Mouse (Mus musculus): ENCODE data around the gene C1qtnf1. TPM values are rescaled to one million over a fixed set of nuclear protein-coding genes. Genes with fewer than 3 reads are reported as not detected.

C1qtnf1 gene
- polyA plus RNA-seq, 1 experiment from 2014 or later, result 5.1 TPM

DNA sequence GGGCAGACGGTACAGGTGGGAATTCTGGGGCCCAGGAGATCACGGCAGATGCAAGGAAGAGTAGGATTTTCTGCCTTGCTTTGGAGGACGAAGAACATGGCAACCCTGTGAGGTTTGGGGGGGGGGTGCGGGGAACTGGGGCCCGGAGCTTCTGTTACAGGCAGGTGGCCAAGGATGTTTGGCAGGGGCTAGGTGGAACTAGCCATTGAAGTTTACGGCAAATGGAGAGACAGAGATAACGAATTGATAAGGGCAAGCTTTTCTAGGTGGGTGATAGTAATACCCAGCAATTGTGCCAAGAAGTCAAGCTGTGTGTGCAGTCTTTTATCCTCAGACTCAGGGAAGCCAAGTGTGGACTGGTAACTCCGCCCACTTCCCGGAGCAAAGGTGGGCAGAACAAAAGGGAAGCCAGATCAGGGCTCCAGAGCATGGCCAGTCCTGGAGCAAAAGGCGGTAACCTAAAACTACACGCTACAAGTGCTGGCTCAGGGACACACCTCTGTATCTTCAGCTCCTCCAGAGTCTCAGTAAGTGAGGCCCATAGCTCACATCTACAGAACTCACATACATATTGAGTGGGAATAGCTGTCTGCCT lies 39.5 kb downstream of the C1qtnf1 start:
- Histone ChIP-seq H3K9ac (no peak overlapping the region), H3K4me2 (no peak overlapping the region), H3K27ac (replicated peaks) (no peak overlapping the region), H3K4me1 (replicated peaks) (peaks cover 10% of the 10 kb centered on the region), H3K36me3 (no peaks in the 10 kb centered on the region), H3K4me3 (no peak overlapping the region), H3K9me3 (no peaks in the 10 kb centered on the region), H3K27me3 (no peaks in the 10 kb centered on the region)
- no peak for ATAC-seq (ENCODE audit: low FRiP score, low read depth)
- 57% methylated on average over 11 of the region's 11 CpGs for WGBS

DNA sequence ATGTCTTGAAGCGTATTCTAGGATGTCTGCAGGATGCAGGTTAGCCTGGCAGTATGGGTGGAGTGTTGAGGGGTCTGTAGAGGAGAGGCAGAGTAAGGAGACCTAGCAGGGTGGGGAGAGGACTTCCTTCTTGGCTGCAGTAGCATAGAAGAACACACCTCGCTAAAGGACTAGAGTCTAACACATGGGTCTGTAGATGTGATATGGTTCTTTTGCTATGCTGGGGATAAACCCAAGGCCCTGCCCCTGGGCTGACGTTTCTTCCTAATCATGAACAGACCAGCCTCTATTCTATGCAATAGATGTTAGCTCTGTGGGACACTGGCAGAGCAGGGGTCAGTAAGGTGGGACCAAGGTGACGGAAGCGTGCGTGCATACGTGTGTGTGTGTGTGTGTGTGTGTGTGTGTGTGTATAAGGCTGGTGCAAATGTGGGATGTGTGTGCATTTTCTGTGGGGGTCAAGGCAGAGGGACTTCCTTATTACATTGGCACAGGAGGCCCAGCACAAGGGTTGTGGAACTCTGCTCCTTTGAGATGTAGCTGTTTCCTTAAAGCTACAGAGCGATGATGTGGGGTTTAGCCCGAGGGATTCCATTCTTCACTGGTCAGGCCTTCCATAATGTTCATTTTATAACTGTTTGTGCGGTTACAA lies 41.6 kb downstream of the C1qtnf1 start:
- Histone ChIP-seq H3K4me3 (no peak overlapping the region), H3K9ac (no peak overlapping the region), H3K36me3 (no peaks in the 10 kb centered on the region), H3K9me3 (no peaks in the 10 kb centered on the region), H3K27ac (replicated peaks) (peak overlapping the region; percentile 42; the same call in 1 of the 2 replicates), H3K27me3 (no peaks in the 10 kb centered on the region), H3K4me1 (replicated peaks) (peaks cover 10% of the 10 kb centered on the region), H3K4me2 (no peak overlapping the region)
- 83% methylated on average over 10 of the region's 10 CpGs for WGBS
- 0 out of 2 replicates have a peak, but pooled peaks have one; percentile 19 for ATAC-seq (ENCODE audit: low FRiP score, low read depth)

DNA sequence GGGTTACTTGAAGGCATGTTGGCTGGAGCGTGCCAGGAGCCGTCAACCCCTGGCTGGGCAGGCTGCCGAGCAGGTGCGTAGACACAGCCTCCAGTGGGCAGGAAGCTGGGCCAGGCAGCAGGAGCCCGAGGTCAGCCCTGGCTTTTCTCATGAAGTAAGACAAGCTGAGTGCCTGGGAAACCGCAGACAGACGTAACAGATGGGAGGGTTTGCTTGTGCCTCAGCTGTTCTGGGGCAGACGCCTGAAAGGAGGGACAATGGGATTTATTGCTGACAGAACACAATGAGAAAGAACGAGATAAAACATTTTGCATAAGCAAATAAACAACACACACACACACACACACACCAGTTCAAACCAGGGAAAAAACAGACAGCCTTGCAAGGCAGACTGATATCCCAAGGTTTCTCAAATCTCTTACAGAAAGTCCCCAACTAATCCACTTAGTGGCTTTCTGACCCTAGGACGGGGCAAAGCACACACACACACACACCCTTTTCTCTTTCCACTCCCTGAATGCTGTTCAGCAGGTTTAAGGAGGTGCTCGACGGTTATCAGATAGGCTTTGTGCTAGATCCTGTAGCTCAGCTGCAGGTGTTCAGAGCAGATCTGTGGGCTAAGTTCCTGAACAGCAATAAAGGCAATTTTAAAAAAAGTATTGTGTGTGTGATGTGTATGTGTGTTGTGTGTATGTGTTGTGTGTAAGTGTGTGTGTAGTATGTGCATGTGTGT lies 42.4 kb downstream of the C1qtnf1 start:
- H3K4me2 ChIP-seq, result no peak overlapping the region
- 20% methylated on average over 12 of the region's 12 CpGs for whole genome bisulfite sequencing
- H3K36me3 ChIP-seq, result no peaks in the 10 kb centered on the region
- H3K4me3 ChIP-seq, result no peak overlapping the region
- ATAC-seq (ENCODE audit: low FRiP score, low read depth), result peak; percentile 59; the same call in 1 of the 2 replicates
- no peaks in the 10 kb centered on the region for H3K9me3 ChIP-seq
- peaks cover 10% of the 10 kb centered on the region for H3K4me1 ChIP-seq (replicated peaks)
- H3K27ac ChIP-seq (replicated peaks), result peak overlapping the region; percentile 42; the same call in 1 of the 2 replicates
- no peak overlapping the region for H3K9ac ChIP-seq
- no peaks in the 10 kb centered on the region for H3K27me3 ChIP-seq

DNA sequence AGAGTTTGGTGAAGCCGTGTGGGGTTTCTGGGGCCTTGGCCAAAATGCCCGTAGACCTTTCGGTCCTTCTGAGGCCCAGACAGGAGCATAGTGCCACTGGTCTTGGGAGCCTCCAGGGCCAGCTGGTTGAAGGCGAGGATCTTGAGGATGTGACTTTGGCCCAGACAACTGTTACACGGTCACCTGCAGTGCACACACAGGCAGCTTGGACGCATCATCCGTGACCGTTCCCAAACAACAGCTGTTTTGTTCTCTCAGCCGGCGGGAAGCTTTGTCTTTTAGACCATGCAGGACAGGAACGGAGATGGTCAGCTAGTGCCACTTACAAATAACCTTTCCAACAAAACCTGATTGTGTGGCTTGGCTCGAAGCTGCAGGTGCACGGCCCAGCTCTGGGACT lies 43.7 kb downstream of the C1qtnf1 start:
- 41% methylated on average over 13 of the region's 13 CpGs for WGBS
- ATAC-seq (ENCODE audit: low FRiP score, low read depth), result no peak

DNA sequence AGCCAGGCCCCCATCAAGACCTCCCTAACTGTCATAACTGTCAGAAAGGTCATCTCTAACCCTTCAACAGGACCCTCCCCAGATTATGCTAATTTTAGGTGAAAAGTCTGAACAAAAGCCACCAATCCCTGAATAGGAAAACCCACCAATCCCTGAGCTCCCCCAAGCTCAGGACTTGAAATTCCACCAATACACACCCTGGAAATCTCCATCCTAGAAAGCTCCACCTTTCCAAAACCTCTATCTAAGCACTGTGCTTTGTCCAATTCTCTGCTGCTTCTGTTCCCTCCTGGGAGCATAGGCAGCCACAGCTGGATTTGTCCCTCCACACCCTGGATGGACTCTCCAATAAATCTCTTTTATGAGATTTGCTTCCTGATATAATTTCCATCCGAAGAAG lies 45.2 kb downstream of the C1qtnf1 start:
- no peak overlapping the region for H3K9ac ChIP-seq
- peaks cover 24% of the 10 kb centered on the region for H3K4me1 ChIP-seq (replicated peaks)
- 91% methylated on average over 1 of the region's 1 CpGs for WGBS
- H3K4me3 ChIP-seq, result no peak overlapping the region
- H3K27ac ChIP-seq (replicated peaks), result no peak overlapping the region
- no peak overlapping the region for H3K4me2 ChIP-seq
- no peaks in the 10 kb centered on the region for H3K27me3 ChIP-seq
- H3K9me3 ChIP-seq, result no peaks in the 10 kb centered on the region
- no peaks in the 10 kb centered on the region for H3K36me3 ChIP-seq
- no peak for ATAC-seq (ENCODE audit: low FRiP score, low read depth)

More for the DNA sequence above, 43.7 kb downstream of the C1qtnf1 start:
- Histone ChIP-seq H3K4me2 (no peak overlapping the region), H3K36me3 (no peaks in the 10 kb centered on the region), H3K27me3 (no peaks in the 10 kb centered on the region), H3K9me3 (no peaks in the 10 kb centered on the region), H3K27ac (replicated peaks) (no peak overlapping the region), H3K4me1 (replicated peaks) (peaks cover 13% of the 10 kb centered on the region), H3K9ac (no peak overlapping the region), H3K4me3 (no peak overlapping the region)

DNA sequence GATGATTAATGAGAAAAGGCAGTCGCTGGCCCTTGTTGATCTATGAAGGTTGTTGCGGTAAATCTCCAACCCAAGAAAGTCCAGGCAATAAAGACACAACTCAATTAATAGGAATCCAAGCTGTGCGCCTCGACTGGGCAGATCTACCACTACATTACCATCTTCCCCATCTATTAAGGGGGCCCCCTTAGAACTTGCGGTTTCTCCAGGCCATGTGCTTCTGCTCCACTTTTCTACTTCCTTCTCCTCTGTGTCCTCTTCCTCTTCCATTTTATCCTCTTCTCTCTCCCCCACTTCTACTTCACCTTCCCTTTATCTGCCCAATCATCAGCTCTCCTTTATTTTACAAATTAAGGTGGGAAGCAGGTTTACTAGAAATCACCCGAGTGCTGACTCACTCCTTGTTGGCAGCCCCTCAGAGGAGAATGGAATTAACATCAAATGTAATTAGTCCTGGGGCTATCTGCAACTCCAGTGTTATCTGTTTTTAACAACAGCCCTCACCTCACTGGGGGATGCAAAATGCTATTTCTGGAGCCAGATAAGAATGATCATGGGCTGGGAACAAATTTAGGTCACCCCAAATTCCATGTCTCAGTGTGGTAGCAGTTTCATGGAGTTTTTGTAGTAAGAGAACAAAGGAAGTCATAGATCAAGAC lies 46.0 kb downstream of the C1qtnf1 start:
- no peak overlapping the region for H3K4me3 ChIP-seq
- 85% methylated on average over 6 of the region's 6 CpGs for WGBS
- H3K27me3 ChIP-seq, result no peaks in the 10 kb centered on the region
- H3K4me2 ChIP-seq, result no peak overlapping the region
- no peak overlapping the region for H3K27ac ChIP-seq (replicated peaks)
- H3K9ac ChIP-seq, result no peak overlapping the region
- no peaks in the 10 kb centered on the region for H3K36me3 ChIP-seq
- H3K4me1 ChIP-seq (replicated peaks), result peaks cover 26% of the 10 kb centered on the region
- no peak for ATAC-seq (ENCODE audit: low FRiP score, low read depth)
- H3K9me3 ChIP-seq, result no peaks in the 10 kb centered on the region

DNA sequence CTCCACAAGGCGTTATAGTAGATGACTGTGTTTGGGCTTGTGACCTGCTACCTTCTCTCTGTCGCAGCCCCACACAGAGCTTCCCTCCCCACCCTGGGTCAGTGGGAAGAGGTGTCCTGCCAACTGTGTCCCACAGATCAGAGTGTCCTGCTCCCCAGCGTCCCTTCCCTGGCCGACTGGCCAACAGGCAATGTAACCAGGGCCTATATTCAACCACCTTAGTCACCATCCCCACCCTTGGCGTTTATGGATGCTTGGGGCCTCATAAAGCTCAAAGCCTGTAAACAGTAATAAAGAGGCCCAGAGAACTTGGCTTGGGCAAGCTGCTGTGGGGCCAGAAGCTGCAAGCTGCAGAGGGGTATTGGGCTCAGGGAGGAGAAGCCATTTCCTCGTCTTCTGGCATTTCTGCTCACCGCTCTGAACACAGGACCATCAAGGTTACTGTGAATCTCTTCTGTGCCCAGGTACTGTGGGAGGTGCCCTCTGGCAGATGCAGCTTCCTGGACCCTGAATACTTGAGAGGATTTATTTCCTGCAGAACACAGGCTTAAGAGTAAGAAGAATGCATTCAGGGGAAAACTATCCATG lies 47.6 kb downstream of the C1qtnf1 start:
- Histone ChIP-seq H3K4me1 (replicated peaks) (peaks cover 19% of the 10 kb centered on the region), H3K9ac (no peak overlapping the region), H3K27me3 (no peaks in the 10 kb centered on the region), H3K4me2 (no peak overlapping the region), H3K4me3 (no peak overlapping the region), H3K9me3 (no peaks in the 10 kb centered on the region), H3K36me3 (no peaks in the 10 kb centered on the region), H3K27ac (replicated peaks) (no peak overlapping the region)
- WGBS, result 90% methylated on average over 7 of the region's 7 CpGs
- no peak for ATAC-seq (ENCODE audit: low FRiP score, low read depth)

DNA sequence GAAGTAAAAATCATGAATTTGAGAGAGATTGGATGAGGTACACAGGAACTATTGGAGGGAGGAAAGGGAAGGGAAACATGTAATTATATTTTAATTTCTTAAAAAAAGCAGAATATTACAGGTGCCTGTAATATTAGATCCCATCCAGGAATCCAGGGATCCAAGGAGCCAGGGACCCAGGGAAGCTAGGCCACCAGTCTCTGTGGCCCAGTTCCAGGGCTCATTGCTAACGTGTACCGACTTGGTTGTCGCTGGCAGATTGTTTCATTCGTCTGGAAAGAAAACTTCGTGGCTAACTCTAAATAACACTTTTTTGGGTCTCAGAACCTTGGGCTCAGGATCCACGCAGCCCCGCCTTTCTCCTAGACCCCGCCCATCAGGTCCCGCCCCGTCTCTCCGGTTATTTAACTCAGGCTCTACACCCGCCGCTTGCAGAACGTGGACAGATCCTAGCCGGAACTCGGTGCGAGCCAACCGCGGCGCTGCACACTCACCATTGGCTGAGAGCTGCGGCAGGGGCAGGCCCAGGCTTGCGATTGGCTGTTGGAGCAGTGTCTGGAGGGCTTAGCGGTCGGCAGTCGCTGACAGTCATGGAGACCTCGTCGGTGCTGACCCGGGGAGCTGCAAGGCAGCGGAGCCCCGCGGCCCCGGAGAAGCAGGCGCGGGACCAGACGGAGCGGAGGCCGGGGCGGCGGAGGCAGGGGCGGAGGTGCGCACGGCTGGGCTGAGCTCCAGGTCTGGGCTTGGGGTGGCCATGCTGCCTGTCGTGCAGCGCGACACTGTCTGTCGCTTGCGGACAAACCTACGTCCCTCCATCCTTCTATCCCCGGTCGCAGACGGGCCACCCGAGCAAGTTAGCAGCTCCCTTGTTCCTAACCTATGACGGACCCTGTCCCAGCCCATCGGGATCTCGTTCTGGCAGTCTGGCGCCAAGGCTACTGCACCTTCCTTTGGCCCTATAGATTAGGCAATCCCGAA lies 48.7 kb downstream of the C1qtnf1 start, which contains the start of gene Engase:
TSS of gene Engase (plus strand) at position 434 of the 978 bp plus-strand sequence.
- peak; percentile 99 for ATAC-seq (ENCODE audit: low FRiP score, low read depth)
- H3K9me3 ChIP-seq, result no peaks in the 10 kb centered on the region
- peak within 1 kb of the TSS; percentile 73 for H3K27ac ChIP-seq (replicated peaks)
- peaks cover 16% of the 10 kb centered on the region for H3K4me1 ChIP-seq (replicated peaks)
- H3K9ac ChIP-seq, result peak within 1 kb of the TSS; percentile 68
- no peaks in the 10 kb centered on the region for H3K27me3 ChIP-seq
- WGBS, result under 1% methylated on average over 56 of the region's 57 CpGs
- H3K4me3 ChIP-seq, result peak within 1 kb of the TSS; percentile 84
- peak within 1 kb of the TSS; percentile 69 for H3K4me2 ChIP-seq
- no peaks in the 10 kb centered on the region for H3K36me3 ChIP-seq

DNA sequence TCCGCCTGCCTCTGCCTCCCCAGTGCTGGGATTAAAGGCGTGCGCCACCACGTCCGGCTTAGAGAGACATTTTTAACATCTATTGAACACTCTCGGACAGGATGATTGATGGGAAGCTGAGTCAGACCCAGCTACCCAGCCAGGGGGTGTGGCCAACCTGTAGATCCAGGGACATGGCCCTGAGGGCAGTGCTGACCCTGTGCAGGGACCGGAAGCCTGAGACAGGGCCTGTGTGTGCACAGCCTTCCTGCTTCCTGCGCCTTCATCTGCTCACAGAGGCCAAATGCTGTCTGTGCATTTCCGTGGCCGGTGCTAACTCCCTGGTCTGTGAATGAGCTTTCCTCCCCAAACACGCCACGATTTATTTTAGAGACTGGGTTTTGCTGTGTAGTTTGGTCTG lies 51.8 kb downstream of the C1qtnf1 start:
- WGBS, result 85% methylated on average over 12 of the region's 12 CpGs
- Histone ChIP-seq H3K4me1 (replicated peaks) (peaks cover 21% of the 10 kb centered on the region), H3K27me3 (no peaks in the 10 kb centered on the region), H3K9ac (no peak overlapping the region), H3K9me3 (no peaks in the 10 kb centered on the region), H3K4me2 (no peak overlapping the region), H3K36me3 (no peaks in the 10 kb centered on the region), H3K4me3 (no peak overlapping the region), H3K27ac (replicated peaks) (no peak overlapping the region)
- ATAC-seq (ENCODE audit: low FRiP score, low read depth), result no peak

DNA sequence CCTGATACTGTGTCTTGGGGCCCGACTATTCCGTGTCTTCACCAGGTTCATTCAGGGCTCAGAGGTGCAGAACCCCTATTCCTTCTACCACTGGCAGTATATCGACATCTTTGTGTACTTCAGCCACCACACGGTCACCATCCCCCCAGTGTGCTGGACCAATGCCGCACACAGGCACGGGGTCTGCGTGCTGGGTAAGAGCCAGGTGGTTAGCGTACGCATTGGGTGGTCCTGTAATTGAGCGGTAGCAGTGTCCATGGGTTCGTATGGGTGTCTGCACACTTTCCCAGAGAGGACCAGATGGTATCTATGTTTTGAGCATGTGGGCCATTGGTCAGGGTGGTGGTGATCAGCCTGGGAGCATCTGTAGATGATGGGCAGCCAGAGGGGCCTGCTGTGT lies 53.2 kb downstream of the C1qtnf1 start:
- no peaks in the 10 kb centered on the region for H3K27me3 ChIP-seq
- ATAC-seq (ENCODE audit: low FRiP score, low read depth), result no peak
- no peak overlapping the region for H3K4me3 ChIP-seq
- no peaks in the 10 kb centered on the region for H3K9me3 ChIP-seq
- H3K4me2 ChIP-seq, result no peak overlapping the region
- no peak overlapping the region for H3K27ac ChIP-seq (replicated peaks)
- no peaks in the 10 kb centered on the region for H3K36me3 ChIP-seq
- H3K9ac ChIP-seq, result no peak overlapping the region
- peaks cover 21% of the 10 kb centered on the region for H3K4me1 ChIP-seq (replicated peaks)
- 87% methylated on average over 11 of the region's 11 CpGs for WGBS

DNA sequence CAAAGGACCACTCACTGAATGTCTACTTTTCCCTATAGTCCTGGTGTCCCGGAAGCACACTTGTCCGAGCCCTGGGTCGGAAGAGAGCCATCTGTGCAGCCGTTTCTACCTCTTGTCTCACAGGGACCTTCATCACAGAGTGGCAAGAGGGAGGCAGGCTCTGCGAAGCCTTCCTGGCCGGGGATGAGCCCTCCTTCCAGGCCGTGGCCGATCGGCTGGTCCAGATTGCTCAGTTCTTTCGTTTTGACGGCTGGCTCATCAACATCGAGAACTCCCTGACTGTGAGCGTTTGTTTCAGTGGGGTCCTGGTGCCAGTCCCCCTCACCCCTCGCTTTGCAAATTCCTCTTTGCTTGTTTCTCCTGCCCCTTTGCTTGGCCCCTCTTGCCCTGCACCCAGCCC lies 53.7 kb downstream of the C1qtnf1 start:
- Histone ChIP-seq H3K9ac (no peak overlapping the region), H3K36me3 (no peaks in the 10 kb centered on the region), H3K9me3 (no peaks in the 10 kb centered on the region), H3K27me3 (no peaks in the 10 kb centered on the region), H3K27ac (replicated peaks) (no peak overlapping the region), H3K4me1 (replicated peaks) (peaks cover 17% of the 10 kb centered on the region), H3K4me2 (no peak overlapping the region), H3K4me3 (no peak overlapping the region)
- WGBS, result 82% methylated on average over 14 of the region's 14 CpGs
- ATAC-seq (ENCODE audit: low FRiP score, low read depth), result no peak

All from hindbrain, embryonic 15.5 days (tissue).